Mouse (Mus musculus) liver, adult 2 months (tissue): ENCODE data around the gene Srxn1.

ENCODE experiments used
- CTCF ChIP-seq: fragments of 200-500 bp; IDR thresholded peaks from 2 replicates; pipeline ENCODE4 v1.5.1; 2011; ENCODE audit warnings: low read depth, low read length, control low read depth
- POLR2A ChIP-seq: fragments of 200-500 bp; IDR thresholded peaks from 2 replicates; pipeline ENCODE4 v1.6.1; 2011; ENCODE audit warnings: low read length, control low read depth; ENCODE audit not compliant: insufficient read depth; ENCODE audit errors: extremely low read depth

DNA sequence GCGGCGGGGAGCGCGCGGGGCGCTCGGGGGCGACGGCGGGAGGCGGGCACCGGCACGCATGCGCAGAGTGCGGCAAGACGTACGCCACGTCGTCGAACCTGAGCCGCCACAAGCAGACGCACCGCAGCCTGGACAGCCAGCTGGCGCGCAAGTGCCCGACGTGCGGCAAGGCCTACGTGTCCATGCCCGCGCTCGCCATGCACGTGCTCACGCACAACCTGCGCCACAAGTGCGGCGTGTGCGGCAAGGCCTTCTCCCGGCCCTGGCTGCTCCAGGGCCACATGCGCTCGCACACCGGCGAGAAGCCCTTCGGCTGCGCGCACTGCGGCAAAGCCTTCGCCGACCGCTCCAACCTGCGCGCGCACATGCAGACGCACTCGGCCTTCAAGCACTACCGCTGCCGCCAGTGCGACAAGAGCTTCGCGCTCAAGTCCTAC is 11.9 kb upstream of the Srxn1 start:
- TF ChIP-seq CTCF (no peak), POLR2A (no peak)
